Mouse (Mus musculus): ENCODE measurements around the gene Ube2e3. TPM values are rescaled to one million over a fixed set of nuclear protein-coding genes. Genes with fewer than 3 reads are reported as not detected.

Gene Ube2e3
- polyA plus RNA-seq (2014; fragmentation: Illumina TruSeq; extraction: RNeasy Lipid Tissue Mini Kit (QIAGEN cat#74804); ENCODE audit: low read depth, low replicate concordance): 120 TPM

DNA sequence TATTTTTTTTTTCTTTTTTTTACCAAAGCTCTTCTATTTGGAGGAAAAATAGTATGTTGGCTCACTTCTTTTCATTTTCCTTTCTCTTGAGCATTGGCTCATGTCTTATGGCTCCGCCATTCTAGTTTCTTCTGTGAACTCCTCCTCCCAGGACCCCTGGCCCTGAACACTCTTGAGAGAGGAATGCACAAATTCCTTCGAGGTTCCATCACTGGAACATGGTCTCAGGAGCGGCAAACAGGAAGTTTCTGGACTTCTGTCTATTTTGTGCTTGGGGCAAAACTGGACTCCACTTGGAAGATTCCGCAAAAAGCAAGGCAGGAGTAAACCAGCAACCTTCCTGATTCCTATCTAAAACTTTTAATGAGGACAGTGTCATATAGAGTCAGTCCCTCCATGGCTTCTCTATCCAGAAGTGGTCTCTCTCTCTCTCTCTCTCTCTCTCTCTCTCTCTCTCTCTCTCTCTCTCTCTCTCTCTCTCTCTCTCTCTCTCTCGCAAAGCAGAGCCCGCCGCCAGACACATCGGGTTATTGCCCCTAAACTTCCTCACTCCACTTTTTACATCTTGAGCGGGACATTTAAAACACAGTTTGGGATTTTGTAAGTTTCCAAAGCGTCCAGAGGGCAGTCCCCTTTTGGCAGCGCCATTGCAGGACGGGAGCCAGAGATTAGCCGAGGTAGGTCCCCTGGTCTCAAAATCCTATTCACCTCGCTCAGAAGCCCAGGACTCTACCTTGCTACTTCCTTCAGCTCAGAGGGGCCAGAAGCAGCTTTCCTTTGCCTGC, at the start of gene Ube2e3:
TSS of gene Ube2e3 (plus strand) at position 399 of the 785 bp plus-strand sequence.

Data from kidney, adult 10 weeks (tissue).